Mouse (Mus musculus): ENCODE results near the gene Pts. TPM values are rescaled to one million over a fixed set of nuclear protein-coding genes. Genes with fewer than 3 reads are reported as not detected.
A peak's percentile ranks its signal among the peaks of the same experiment; 100 is the strongest.

Gene Pts
- 10 to 100 TPM; 26.0 to 31.2 TPM for total RNA-seq (2021)

GRCm38 (mm10) chr9:50528293-50528892 lies at the start of gene Pts:
TSS of gene Pts (minus strand) at chr9:50528724.
- intact Hi-C loops (cut with DNase I): loop anchor here (1.0 to 5.0 kb wide), 3 partner anchors 65 to 1036 kb away; no protein-coding TSS in a partner anchor
- peak; percentile 97 to 99 for DNase-seq

GRCm38 (mm10) chr9:50569599-50570525 lies 41.3 kb upstream of the Pts start:
- intact Hi-C loops (cut with DNase I): no loop called here
- DNase-seq: no peak

DNA sequence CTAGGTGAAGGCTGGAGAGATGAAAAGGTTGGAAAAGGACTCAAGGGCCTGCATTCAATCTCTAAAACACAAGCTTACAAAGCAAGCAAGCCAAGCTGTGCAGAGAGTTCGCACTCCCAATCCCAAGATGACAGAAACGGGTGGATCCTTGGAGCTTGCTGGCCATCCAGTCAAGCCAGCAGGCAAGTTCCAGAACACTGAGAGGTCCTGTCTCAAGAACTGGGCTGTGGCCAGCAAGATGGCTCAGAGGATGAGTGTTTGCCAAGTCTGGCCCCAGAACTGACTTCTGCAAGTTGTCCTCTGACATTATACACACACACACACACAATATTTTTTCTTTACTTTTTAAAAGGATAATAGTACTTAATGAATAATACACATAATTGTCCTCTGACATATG lies 39.4 kb upstream of the Pts start:
- DNase-seq: no peak
- intact Hi-C loops (cut with DNase I): no loop called here

GRCm38 (mm10) chr9:50567372-50567771 lies 38.8 kb upstream of the Pts start:
- no peak for DNase-seq
- intact Hi-C loops (cut with DNase I): no loop called here

DNA sequence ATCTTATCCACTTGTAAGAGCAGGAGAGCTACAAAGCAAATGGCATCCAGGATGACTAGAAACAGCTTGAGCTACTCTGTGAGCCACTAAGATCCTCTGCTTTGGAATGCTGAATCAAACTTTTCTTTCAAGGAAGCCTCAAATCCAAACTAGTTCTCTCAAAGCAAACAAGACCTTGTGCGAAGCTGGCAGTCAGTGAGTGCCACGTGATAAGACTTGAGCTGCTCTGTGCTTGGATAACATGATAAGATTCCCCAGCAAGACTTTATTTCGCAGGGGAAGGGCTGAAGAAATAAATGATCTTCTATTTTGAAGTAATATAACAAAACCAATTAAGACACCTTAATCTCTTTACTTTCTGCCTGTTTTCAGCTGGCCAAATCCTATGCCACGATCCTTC lies 37.4 kb upstream of the Pts start:
- no peak for DNase-seq
- intact Hi-C loops (cut with DNase I): no loop called here

- no peak for DNase-seq
- intact Hi-C loops (cut with DNase I): no loop called here
Measured at GRCm38 (mm10) chr9:50565173-50565572, 36.6 kb upstream of the Pts start.

DNA sequence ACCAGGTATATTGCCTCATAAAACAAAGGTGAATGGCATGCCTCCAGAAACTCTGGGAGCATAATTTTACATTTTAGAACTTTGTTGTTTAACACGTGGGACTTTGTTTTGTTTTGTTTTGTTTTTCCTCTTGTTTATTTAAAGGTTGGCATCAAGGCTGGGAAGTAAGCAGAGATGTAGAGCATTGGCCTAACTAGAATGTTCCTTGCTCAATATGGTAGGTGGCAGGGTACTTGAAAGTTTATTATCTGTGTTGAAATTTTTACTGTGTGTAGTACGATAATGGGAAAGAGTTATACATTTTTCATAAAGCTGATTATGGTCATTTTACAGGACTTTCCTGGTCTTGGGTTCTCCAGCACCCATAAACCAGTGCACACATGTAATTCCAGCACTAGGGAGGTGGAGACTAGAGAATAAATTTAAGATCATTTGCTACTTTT lies 33.4 kb upstream of the Pts start:
- no peak for DNase-seq

DNA sequence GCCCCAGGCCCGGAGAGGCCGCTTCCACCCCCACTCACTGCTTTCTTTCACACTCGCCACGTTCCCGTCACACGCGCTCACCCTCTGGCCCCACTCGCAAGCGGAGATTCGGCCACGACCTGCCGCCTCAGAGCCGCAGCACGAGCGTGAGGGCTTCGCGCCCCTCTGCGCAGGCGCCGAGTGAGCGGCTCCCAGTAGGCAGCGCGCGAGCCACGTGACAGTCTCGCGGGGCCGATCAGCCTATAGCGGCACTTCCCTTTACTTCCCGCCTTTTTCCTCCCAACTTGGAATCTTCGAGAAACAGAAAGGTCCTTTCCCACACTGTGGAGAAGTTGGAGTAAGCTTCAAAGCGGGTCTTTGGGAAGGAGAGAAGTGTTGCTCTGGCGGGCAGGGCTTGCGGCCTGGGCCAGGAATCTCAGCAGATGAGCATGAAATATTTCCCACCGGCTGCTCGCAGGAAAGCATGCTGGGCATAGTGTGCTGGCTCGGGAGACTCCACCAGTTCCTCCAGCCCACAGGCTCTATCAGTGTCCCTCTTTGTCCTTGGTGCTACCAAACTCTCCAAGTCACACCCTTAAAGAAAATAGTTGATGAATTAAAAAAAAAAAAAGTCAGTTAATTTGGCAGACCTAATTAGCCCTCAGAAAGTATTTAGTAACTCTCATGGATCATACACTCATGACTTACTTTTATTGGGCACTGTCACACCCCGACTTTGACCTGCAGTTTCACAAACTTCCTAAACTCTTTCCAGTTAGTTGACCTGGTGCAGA lies 32.8 kb upstream of the Pts start, which contains the start of gene Tex12:
Gene Tex12 (minus strand): TSS at position 181 of the 773 bp plus-strand sequence.
- intact Hi-C loops (cut with DNase I): no loop called here
- DNase-seq: no peak

More for the DNA sequence above, 33.4 kb upstream of the Pts start:
- intact Hi-C loops (cut with DNase I): no loop called here

GRCm38 (mm10) chr9:50555094-50555446 lies 26.5 kb upstream of the Pts start, which contains the start of gene Bco2:
TSS of gene Bco2 (minus strand) at chr9:50555181.
- intact Hi-C loops (cut with DNase I): no loop called here
- DNase-seq: no peak

- intact Hi-C loops (cut with DNase I): no loop called here
- DNase-seq: peak; percentile 18 to 22
Measured at GRCm38 (mm10) chr9:50554241-50555093, 25.9 kb upstream of the Pts start, which contains the start of gene Il18. TSS of gene Il18 (plus strand) at chr9:50554827.

- DNase-seq: no peak
- intact Hi-C loops (cut with DNase I): no loop called here
Measured at GRCm38 (mm10) chr9:50553547-50553946, 25.0 kb upstream of the Pts start.

DNA sequence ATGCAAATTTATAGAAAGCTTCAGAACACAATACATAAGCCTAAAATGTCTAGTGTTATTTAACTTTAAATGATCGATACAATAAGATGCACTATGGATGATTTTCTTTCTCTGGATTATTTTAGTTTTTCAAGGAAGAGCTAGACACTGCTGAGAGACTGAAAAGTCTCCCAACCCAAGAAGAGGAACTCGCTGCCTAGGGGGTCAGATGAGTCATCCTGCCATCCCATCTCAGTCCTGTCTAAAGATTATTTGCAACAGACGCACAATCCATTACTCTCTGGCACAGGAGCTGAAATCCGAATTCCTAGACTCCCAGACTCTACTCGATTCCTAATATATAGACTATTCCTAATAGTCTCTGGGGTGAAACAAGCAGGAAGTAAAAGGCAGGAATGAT lies 23.7 kb upstream of the Pts start:
- DNase-seq: no peak
- intact Hi-C loops (cut with DNase I): no loop called here

GRCm38 (mm10) chr9:50548936-50549335 lies 20.4 kb upstream of the Pts start:
- no peak for DNase-seq
- intact Hi-C loops (cut with DNase I): no loop called here

GRCm38 (mm10) chr9:50547859-50548478 lies 19.4 kb upstream of the Pts start:
- intact Hi-C loops (cut with DNase I): no loop called here
- DNase-seq: no peak

- DNase-seq: no peak
- intact Hi-C loops (cut with DNase I): no loop called here
Measured at GRCm38 (mm10) chr9:50542401-50542800, 13.9 kb upstream of the Pts start.

- DNase-seq: no peak
- intact Hi-C loops (cut with DNase I): no loop called here
Measured at GRCm38 (mm10) chr9:50540170-50540569, 11.6 kb upstream of the Pts start.

GRCm38 (mm10) chr9:50537295-50537694 lies 8.8 kb upstream of the Pts start:
- DNase-seq: no peak
- intact Hi-C loops (cut with DNase I): no loop called here

DNA sequence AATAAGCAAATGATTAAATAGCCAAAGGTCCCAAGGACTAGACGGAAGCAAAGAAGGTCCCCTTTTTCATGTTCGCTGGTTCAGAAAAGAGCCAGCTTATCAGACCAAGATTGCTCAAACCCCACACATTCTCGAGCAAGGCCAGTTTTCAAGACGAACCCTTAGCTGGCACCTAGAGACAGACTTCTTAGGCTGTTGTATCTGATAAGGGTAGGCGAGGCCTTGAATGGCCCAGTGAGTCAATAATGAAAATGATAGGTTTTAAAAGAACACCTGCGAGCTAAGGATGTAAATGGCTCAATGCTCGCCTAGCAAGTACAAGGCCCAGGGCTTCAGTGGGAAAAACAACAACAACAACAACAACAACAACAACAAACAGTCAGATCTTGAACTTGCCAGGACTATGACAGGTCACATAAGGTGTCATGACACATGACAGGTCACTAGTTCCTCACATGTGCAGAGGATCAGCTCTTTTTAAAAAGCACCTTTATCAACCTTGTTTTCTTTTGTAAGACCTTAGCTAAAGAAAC lies 8.1 kb upstream of the Pts start:
- intact Hi-C loops (cut with DNase I): no loop called here
- DNase-seq: no peak

DNA sequence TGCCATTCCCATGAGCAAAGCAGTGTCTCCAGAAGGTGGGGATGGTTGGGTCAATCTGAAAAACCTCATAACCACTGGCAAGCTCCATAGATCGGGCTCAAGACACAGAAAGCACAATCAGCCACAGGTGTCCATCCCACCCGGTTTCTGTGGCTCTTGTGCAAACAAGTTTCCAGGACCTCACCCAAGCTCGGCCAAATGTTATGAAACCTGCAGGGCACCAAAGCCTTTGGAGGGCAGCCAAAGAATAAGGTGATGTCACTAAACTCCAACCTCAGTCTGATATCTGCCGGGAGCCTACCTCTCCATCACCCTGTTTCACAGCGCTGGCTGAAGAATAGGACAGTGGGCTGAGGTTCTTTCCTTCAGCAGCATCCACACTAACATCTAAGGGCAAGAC lies 7.4 kb upstream of the Pts start:
- intact Hi-C loops (cut with DNase I): no loop called here
- no peak for DNase-seq

Measured in heart, postnatal 36 days (tissue).